Mouse (Mus musculus): ENCODE data around the gene Hoxa1. TPM values are rescaled to one million over a fixed set of nuclear protein-coding genes. Genes with fewer than 3 reads are reported as not detected.

Hoxa1 gene
- total and polyA plus RNA-seq, 3 experiments, result 1.9 to 3.7 (median 3.2) TPM

GRCm38 (mm10) chr6:52164626-52165440, 6.7 kb upstream of the Hoxa1 start, which contains the start of gene Hoxa2:
TSS of gene Hoxa2 (minus strand) at chr6:52164831.
- Histone ChIP-seq H3K4me1 (ENCODE audit: control insufficient read depth in 1 of 2, insufficient read depth in 2 of 2) (peaks cover 0 to 10% of the 10 kb centered on the region in 2 experiments; a peak in 2 of 4 replicates), H3K4me2 (ENCODE audit: insufficient read depth, low read depth, poor library complexity, severe bottlenecking) (no peak within 1 kb of the TSS), H3K4me3 (replicated peaks in 1 of 3; ENCODE audit: low read depth in 2 of 3, low read length in 2 of 3, poor library complexity in 1 of 3) (no peak within 1 kb of the TSS), H3K9ac (ENCODE audit: insufficient read depth, low read depth) (no peak within 1 kb of the TSS), H3K36me3 (replicated peaks in 1 of 2; ENCODE audit: control insufficient read depth in 1 of 2, insufficient read depth in 1 of 2, low read length in 1 of 2) (peaks cover 6 to 48% of the 10 kb centered on the region in 2 experiments), H3K27me3 (replicated peaks) (no peaks in the 10 kb centered on the region), H3K27ac (ENCODE audit: insufficient read depth, low read depth) (no peak within 1 kb of the TSS), H3K9me3 (replicated peaks; ENCODE audit: low read length) (no peaks in the 10 kb centered on the region), H3K79me2 (replicated peaks; ENCODE audit: control insufficient read depth, extremely low read depth, insufficient read depth, poor library complexity, severe bottlenecking) (no peaks in the 10 kb centered on the region; the same call in 1 of the 2 replicates)
- no peak for TF ChIP-seq RAD21 (IDR thresholded peaks at IDR 0.05; ENCODE audit: low read depth, low read length)
- TF ChIP-seq NRF1 (IDR thresholded peaks at IDR 0.05; ENCODE audit: low read depth, low read length), result no peak
- TF ChIP-seq HCFC1 (IDR thresholded peaks at IDR 0.05; ENCODE audit: low read depth, low read length), result no peak
- no peak for TF ChIP-seq ELF1 (IDR thresholded peaks at IDR 0.05; ENCODE audit: low read depth, low read length)
- no peak for TF ChIP-seq POLR2AphosphoS2 (IDR thresholded peaks at IDR 0.05; ENCODE audit: low read depth, low read length)
- TF ChIP-seq JUN (IDR thresholded peaks at IDR 0.05; ENCODE audit: insufficient read depth, low read depth, low read length), result no peak
- no peak for TF ChIP-seq UBTF (IDR thresholded peaks at IDR 0.05; ENCODE audit: low read depth, low read length)
- TF ChIP-seq ETS1 (conservative IDR thresholded peaks at IDR 0.05; ENCODE audit: low read depth, low read length), result no peak
- TF ChIP-seq CTCF (conservative IDR thresholded peaks at IDR 0.05 in 1 of 2, IDR thresholded peaks at IDR 0.05 in 1 of 2; ENCODE audit: low read depth in 2 of 2, low read length in 2 of 2), result no peak
- no peak for TF ChIP-seq SMC3 (IDR thresholded peaks at IDR 0.05; ENCODE audit: low read depth, low read length)
- no peak for TF ChIP-seq E2F4 (IDR thresholded peaks at IDR 0.05; ENCODE audit: insufficient replicate concordance, low read depth, low read length)
- no peak for TF ChIP-seq IRF4 (IDR thresholded peaks at IDR 0.05; ENCODE audit: low read depth, low read length)
- TF ChIP-seq RCOR1 (conservative IDR thresholded peaks at IDR 0.05; ENCODE audit: low read depth, low read length), result no peak
- TF ChIP-seq ZC3H11A (IDR thresholded peaks at IDR 0.05; ENCODE audit: low read depth, low read length), result no peak
- TF ChIP-seq USF1 (IDR thresholded peaks at IDR 0.05; ENCODE audit: low read depth, low read length), result no peak
- no peak for TF ChIP-seq MAFK (IDR thresholded peaks at IDR 0.05; ENCODE audit: insufficient replicate concordance, low read length)
- dilution Hi-C loops (cut with MboI; ENCODE audit: extremely low pct_ligation_motif_present, extremely low pct_unique_long_range_greater_than_20kb, low sequenced_read_pairs), result no loop called here
- in situ Hi-C loops (cut with MboI; ENCODE audit: low pct_ligation_motif_present, low pct_unique_long_range_greater_than_20kb, low sequenced_read_pairs), result no loop called here
- DNase-seq (ENCODE audit: extremely low read depth), result no peak

- Histone ChIP-seq H3K27ac (ENCODE audit: insufficient read depth, low read depth) (no peak overlapping the region), H3K4me3 (replicated peaks in 1 of 3; ENCODE audit: low read depth in 2 of 3, low read length in 2 of 3, poor library complexity in 1 of 3) (no peak overlapping the region)
- dilution Hi-C loops (cut with MboI; ENCODE audit: extremely low pct_ligation_motif_present, extremely low pct_unique_long_range_greater_than_20kb, low sequenced_read_pairs), result no loop called here
Measured at GRCm38 (mm10) chr6:52164051-52164625, 6.0 kb upstream of the Hoxa1 start.

More at GRCm38 (mm10) chr6:52164051-52164625, 6.0 kb upstream of the Hoxa1 start:
- TF ChIP-seq RCOR1 (conservative IDR thresholded peaks at IDR 0.05; ENCODE audit: low read depth, low read length), result no peak
- no peak for TF ChIP-seq SIN3A (IDR thresholded peaks at IDR 0.05; ENCODE audit: low read length)
- no peak for TF ChIP-seq ZNF384 (IDR thresholded peaks at IDR 0.05; ENCODE audit: low read depth, low read length)
- TF ChIP-seq HCFC1 (IDR thresholded peaks at IDR 0.05; ENCODE audit: low read depth, low read length), result no peak
- TF ChIP-seq RAD21 (IDR thresholded peaks at IDR 0.05; ENCODE audit: low read depth, low read length), result no peak
- no peak for TF ChIP-seq POLR2A (IDR thresholded peaks at IDR 0.05; ENCODE audit: low read depth, low read length)
- H3K9me3 ChIP-seq (replicated peaks; ENCODE audit: low read length), result no peaks in the 10 kb centered on the region
- H3K4me1 ChIP-seq (ENCODE audit: control insufficient read depth in 1 of 2, insufficient read depth in 2 of 2), result peaks cover 0 to 10% of the 10 kb centered on the region in 2 experiments; a peak in 2 of 4 replicates
- in situ Hi-C loops (cut with MboI; ENCODE audit: low pct_ligation_motif_present, low pct_unique_long_range_greater_than_20kb, low sequenced_read_pairs), result no loop called here
- no peak overlapping the region for H3K4me2 ChIP-seq (ENCODE audit: insufficient read depth, low read depth, poor library complexity, severe bottlenecking)
- H3K9ac ChIP-seq (ENCODE audit: insufficient read depth, low read depth), result no peak overlapping the region
- H3K36me3 ChIP-seq (replicated peaks in 1 of 2; ENCODE audit: control insufficient read depth in 1 of 2, insufficient read depth in 1 of 2, low read length in 1 of 2), result peaks cover 6 to 46% of the 10 kb centered on the region in 2 experiments
- no peaks in the 10 kb centered on the region for H3K27me3 ChIP-seq (replicated peaks)
- DNase-seq (ENCODE audit: extremely low read depth), result no peak
- peaks cover 4% of the 10 kb centered on the region; the same call in 1 of the 2 replicates for H3K79me2 ChIP-seq (replicated peaks; ENCODE audit: control insufficient read depth, extremely low read depth, insufficient read depth, poor library complexity, severe bottlenecking)
